Mouse (Mus musculus) midbrain, embryonic 15.5 days (tissue): ENCODE results near the gene Plekhg2. TPM values are rescaled to one million over a fixed set of nuclear protein-coding genes. Genes with fewer than 3 reads are reported as not detected.

ENCODE experiments used
- ATAC-seq: fragments of 200-750 bp; cut with Nextera tagmentation; replicated peaks from 2 replicates; pipeline ENCODE4 v1.8.0; 2017; ENCODE audit warnings: moderate TSS enrichment
- H3K27ac ChIP-seq: fragments of 300-500 bp; sonication (generic); 2 replicates; pipeline ENCODE4 v1.5.1; 2015; ENCODE audit warnings: mild to moderate bottlenecking, inconsistent platforms
- H3K27me3 ChIP-seq: fragments of 300-500 bp; sonication (generic); replicated peaks from 2 replicates; pipeline ENCODE4 v1.6.1; 2015; ENCODE audit warnings: inconsistent platforms
- H3K36me3 ChIP-seq: fragments of 300-500 bp; sonication (generic); replicated peaks from 2 replicates; pipeline ENCODE4 v1.6.1; 2015; ENCODE audit warnings: inconsistent platforms
- H3K4me1 ChIP-seq: fragments of 300-500 bp; sonication (generic); 2 replicates; pipeline ENCODE4 v1.6.1; 2015; ENCODE audit warnings: inconsistent platforms
- H3K4me2 ChIP-seq: fragments of 300-500 bp; sonication (generic); 2 replicates; pipeline ENCODE4 v1.6.1; 2015; ENCODE audit warnings: inconsistent platforms, mild to moderate bottlenecking, moderate library complexity
- H3K4me3 ChIP-seq: fragments of 300-500 bp; sonication (generic); 2 replicates; pipeline ENCODE4 v1.5.1; 2015; ENCODE audit warnings: mild to moderate bottlenecking, inconsistent platforms
- H3K9ac ChIP-seq: fragments of 300-500 bp; sonication (generic); 2 replicates; pipeline ENCODE4 v1.6.1; 2015; ENCODE audit warnings: mild to moderate bottlenecking, inconsistent platforms
- H3K9me3 ChIP-seq: fragments of 300-500 bp; sonication (generic); 2 replicates; pipeline ENCODE4 v1.6.1; 2016; ENCODE audit warnings: inconsistent platforms
- WGBS: fragments of 180-500 bp; shearing (Covaris S2); methylation state at CpG from one replicate; pipeline ENCODE4 v1.1.7; 2015; ENCODE audit warnings: mixed read lengths; 5-methylcytosine and 5-hydroxymethylcytosine counted together
- polyA plus RNA-seq: library from polyadenylated mRNA; unstranded; fragments of >200 nt; fragmentation: Nextera tagmentation; extraction: Ambion mirVana; gene quantifications from 2 replicates; pipeline ENCODE4 v1.2.1, GENCODE M21; 2015

Plekhg2 gene
- polyA plus RNA-seq, 1 experiment from 2014 or later: 28.8 TPM

DNA sequence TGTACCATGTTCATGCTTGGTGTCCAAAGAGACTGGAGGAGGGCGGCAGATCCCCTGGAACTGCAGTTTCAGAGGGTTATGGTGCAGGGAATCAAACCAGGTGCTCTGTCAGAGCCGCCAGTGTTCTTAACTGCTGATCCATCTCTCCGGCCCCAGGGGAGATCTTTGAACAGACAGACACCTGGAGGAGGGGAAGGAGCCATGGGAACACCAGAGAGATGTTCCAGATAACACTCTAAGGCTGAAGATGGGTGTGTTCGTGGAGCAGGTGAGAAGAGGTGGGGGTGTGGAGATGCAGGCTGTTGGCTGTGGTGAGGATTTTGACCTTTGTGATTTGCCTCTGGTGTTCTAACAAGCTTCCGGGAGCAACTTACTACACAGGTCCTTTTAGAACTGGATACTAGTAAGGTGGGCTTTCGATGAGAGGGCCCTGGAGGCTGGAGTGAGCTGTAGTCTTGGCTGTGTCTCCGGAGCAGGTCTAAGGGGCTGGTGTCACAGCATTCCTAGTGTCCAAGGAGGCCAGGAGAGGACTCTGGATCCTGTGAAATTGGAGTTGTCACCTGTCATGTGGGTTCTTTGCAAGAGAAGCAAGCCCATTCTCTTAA lies 1.6 kb upstream of the Plekhg2 start:
- H3K4me3 ChIP-seq: no peak overlapping the region
- H3K9ac ChIP-seq: no peak overlapping the region; the same call in 1 of the 2 replicates
- peak overlapping the region; percentile 4; the same call in 1 of the 2 replicates for H3K27ac ChIP-seq
- H3K27me3 ChIP-seq: no peaks in the 10 kb centered on the region
- WGBS: 86% methylated on average over 7 of the region's 7 CpGs
- H3K36me3 ChIP-seq: no peaks in the 10 kb centered on the region
- no peak for ATAC-seq
- H3K4me2 ChIP-seq: no peak overlapping the region
- H3K4me1 ChIP-seq: peaks cover 53% of the 10 kb centered on the region
- no peaks in the 10 kb centered on the region for H3K9me3 ChIP-seq

DNA sequence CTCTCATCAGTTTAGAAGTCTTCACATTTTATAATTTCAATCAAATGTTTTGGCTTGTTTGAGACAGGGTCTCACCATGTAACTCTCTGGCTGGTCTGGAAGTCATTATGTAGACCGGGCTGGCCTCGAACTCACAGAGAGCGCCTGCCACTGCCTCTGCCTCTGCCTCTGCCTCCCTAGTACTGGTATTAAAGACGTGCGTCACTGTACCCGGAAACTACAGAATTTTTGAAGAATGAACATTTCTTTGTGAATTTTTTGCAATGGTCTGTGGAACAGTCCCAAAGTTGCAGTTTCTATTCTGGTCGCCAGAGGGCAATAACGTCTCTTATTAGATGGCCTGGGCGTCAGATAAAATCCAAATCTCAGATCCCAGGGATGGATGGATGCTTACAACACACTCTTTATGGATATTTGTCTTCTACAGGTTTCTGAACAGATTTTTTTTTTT lies 757 bp upstream of the Plekhg2 start:
- ATAC-seq: peak; percentile 27
- 1% methylated on average over 9 of the region's 9 CpGs for WGBS
- Histone ChIP-seq H3K4me3 (peak overlapping the region; percentile 84), H3K4me1 (peaks cover 45% of the 10 kb centered on the region), H3K36me3 (no peaks in the 10 kb centered on the region), H3K4me2 (peak overlapping the region; percentile 95), H3K9ac (no peak overlapping the region), H3K27ac (peak overlapping the region; percentile 89), H3K27me3 (no peaks in the 10 kb centered on the region), H3K9me3 (no peaks in the 10 kb centered on the region)

DNA sequence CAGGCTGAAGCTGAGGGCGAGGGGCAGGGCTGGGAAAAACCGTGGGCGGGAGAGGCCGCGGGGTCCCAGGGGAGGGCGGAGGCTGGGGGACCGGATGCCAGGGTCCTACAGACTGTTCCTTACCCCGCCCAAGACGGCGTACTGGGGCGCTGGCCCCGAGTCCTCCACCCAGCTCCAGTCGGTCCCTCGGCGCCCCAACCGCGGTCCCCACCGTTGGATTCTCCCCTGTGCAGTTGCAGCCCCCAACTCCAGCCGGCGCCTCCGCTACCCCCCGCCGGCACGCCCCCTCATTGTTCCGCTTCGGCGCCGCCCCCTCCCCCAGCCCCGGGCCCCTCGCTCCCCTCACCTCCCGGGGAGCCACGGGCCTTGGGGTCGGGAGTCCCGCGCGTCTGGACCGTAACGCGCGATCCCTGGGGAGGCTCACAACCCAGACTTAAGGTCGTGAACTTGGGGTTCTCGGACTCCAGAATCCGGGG lies 847 bp downstream of the Plekhg2 start:
- peak overlapping the region; percentile 95 for H3K4me2 ChIP-seq
- no peaks in the 10 kb centered on the region for H3K36me3 ChIP-seq
- WGBS: under 1% methylated on average over 43 of the region's 43 CpGs
- peak overlapping the region; percentile 84 for H3K4me3 ChIP-seq
- peak overlapping the region; percentile 77 for H3K9ac ChIP-seq
- H3K27ac ChIP-seq: peak overlapping the region; percentile 89
- 0 out of 2 replicates have a peak, but pooled peaks have one; percentile 8 for ATAC-seq
- no peaks in the 10 kb centered on the region for H3K9me3 ChIP-seq
- peaks cover 41% of the 10 kb centered on the region for H3K4me1 ChIP-seq
- H3K27me3 ChIP-seq: no peaks in the 10 kb centered on the region

DNA sequence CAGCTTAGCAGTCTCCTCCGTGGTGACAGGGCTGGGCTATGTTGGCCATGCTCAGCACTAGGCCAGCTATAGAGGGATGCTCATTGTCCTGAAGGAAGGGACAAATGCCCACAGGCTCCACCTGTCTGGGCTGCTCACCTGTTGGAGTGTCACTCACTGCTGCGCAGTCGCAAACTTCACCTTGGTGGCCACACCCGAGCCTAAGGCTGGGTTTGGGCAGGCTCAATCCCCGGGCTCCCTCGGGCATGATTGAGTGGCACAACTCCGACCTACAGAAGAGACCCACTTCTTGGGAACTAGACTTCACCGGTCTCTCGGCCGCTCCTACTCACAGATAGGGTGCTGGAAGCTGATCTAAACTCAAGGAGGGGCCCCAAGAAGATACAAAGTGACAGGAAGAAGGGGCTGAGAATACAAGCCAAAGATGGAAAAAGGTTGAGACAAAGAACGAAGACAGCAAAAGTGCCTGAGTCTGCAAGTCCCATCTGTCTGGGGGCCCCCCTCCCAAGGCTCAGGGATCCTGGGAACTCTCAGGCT lies 1.4 kb downstream of the Plekhg2 start:
- no peaks in the 10 kb centered on the region for H3K9me3 ChIP-seq
- no peaks in the 10 kb centered on the region for H3K36me3 ChIP-seq
- peak overlapping the region; percentile 84 for H3K4me3 ChIP-seq
- peak overlapping the region; percentile 89 for H3K27ac ChIP-seq
- H3K27me3 ChIP-seq: no peaks in the 10 kb centered on the region
- ATAC-seq: no peak
- H3K4me1 ChIP-seq: peaks cover 36% of the 10 kb centered on the region
- 9% methylated on average over 11 of the region's 11 CpGs for WGBS
- H3K9ac ChIP-seq: peak overlapping the region; percentile 77
- peak overlapping the region; percentile 95 for H3K4me2 ChIP-seq

DNA sequence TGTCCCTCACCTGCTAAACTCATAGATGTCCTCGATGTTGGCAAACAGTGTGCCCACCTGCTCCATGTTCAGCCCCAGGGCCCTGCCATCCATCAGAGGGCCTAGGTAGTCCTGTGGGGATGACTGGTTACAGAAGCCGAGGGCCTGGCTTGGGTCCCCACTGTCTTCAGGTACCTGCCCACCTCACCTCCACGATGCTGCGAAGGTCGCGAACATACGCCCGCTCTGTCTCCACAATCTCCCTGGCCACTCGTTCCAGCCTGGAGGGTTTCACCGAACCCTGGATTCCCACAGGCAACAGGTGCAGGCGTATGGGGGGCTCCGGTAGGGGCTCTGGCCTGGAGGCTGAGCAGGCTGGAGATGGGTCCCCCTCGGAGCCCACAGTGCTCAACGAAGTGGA lies 2.3 kb downstream of the Plekhg2 start:
- no peaks in the 10 kb centered on the region for H3K9me3 ChIP-seq
- H3K4me2 ChIP-seq: peak overlapping the region; percentile 95
- no peak overlapping the region for H3K4me3 ChIP-seq
- no peak for ATAC-seq
- no peak overlapping the region for H3K9ac ChIP-seq
- no peak overlapping the region for H3K27ac ChIP-seq
- peaks cover 27% of the 10 kb centered on the region for H3K4me1 ChIP-seq
- H3K27me3 ChIP-seq: no peaks in the 10 kb centered on the region
- 92% methylated on average over 14 of the region's 14 CpGs for WGBS
- 0 out of 2 replicates have a peak, but pooled peaks cover 2% of the 10 kb centered on the region for H3K36me3 ChIP-seq

DNA sequence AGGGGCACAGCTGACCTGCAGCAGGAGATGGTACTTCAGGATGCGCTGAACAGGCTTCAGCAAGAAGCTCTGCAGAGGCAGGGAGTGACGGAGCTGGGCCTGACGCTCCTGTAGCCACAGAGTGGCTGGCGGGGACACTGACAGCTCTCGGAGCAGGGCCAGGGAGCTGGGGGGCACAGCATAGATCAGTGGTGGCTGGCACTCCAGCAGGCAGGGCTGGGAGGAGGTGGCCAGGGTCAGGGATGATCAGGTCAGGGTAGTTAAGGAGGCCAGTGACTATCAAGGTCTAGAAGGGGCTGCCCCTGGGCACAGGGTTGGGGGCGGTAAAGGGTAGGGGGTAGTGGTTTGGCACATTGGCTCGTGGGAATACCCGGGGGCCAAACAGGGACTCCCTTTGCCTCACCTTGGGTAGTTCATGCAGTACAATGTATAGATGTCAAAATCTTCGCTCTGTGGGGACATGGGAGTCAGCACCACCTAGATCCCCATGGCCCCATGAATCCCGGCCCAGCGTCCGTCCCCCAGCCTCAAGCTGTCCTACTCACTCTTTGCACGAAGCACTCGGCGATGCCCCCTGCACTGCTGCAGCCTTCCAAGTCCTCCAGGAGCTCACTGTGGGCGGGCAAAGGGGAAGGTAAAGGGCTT lies 4.0 kb downstream of the Plekhg2 start:
- Histone ChIP-seq H3K27me3 (no peaks in the 10 kb centered on the region), H3K36me3 (0 out of 2 replicates have a peak, but pooled peaks cover 10% of the 10 kb centered on the region), H3K27ac (no peak overlapping the region), H3K4me3 (no peak overlapping the region), H3K9ac (no peak overlapping the region), H3K4me2 (no peak overlapping the region), H3K4me1 (peaks cover 20% of the 10 kb centered on the region), H3K9me3 (no peaks in the 10 kb centered on the region)
- no peak for ATAC-seq
- WGBS: 92% methylated on average over 16 of the region's 16 CpGs

DNA sequence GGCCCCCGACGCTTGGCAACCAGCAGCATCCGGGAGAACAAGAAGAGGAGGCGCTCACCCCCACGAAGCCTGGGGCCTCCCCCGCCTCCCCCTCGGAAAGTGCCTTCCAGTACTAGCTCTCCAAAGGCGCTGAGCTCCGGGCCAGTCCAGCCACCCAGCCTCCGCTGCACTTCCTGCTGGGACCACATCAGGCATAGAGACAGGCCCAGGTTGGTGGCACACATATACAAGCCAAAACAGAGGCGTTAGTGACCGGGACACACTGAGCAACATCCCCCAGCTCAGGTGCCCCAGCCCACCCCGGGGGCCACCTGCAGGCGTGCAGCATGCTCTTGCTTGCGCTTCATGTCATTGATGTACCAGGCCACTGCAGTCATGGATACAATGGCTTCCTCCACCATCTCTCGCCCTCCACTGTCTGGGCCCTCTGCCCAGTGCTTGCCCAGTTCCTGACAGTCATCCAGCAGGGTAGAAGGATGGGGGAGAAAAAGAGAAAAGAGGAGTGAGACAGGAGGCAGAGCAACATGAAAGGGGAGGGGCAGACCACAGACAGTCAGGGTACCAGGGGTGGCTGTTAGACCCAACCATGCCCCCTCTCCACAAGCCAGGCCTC lies 4.6 kb downstream of the Plekhg2 start:
- no peak for ATAC-seq
- peaks cover 20% of the 10 kb centered on the region for H3K4me1 ChIP-seq
- H3K9ac ChIP-seq: no peak overlapping the region
- no peak overlapping the region for H3K4me2 ChIP-seq
- WGBS: 90% methylated on average over 16 of the region's 16 CpGs
- H3K4me3 ChIP-seq: no peak overlapping the region
- no peaks in the 10 kb centered on the region for H3K9me3 ChIP-seq
- no peak overlapping the region for H3K27ac ChIP-seq
- 0 out of 2 replicates have a peak, but pooled peaks cover 10% of the 10 kb centered on the region for H3K36me3 ChIP-seq
- H3K27me3 ChIP-seq: no peaks in the 10 kb centered on the region

DNA sequence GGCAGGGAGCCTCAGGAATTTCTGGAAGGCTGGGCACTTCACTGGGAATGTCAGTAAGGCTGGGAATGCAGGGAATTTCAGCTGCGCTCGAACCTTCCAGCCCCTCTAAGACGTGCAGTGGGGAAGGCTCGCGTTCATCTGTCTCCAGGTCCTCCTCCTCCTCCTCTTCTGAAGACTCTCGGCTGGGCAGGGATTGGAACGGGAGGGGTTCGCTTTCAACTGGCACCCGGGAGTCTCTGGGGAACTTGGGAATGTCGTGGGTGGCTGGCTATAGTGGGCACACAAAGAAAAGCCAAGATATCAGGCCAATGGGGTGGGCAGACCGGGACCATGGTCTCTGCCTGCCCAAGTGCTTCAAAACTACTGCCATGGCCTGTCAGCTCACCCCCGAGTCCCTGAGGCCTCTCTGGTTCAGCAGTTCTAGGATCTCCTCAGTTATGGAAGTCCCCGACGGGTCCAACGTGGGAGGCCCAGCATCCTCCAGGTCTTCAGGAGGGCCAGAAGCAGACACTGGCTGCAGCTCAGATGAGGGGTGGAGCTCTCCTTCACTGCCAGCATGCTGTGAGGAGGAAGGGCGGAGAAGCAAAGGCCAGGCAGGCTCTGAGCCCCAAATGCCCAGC lies 9.8 kb downstream of the Plekhg2 start:
- ATAC-seq: no peak
- Histone ChIP-seq H3K4me3 (no peak overlapping the region), H3K4me2 (no peak overlapping the region), H3K4me1 (peaks cover 14% of the 10 kb centered on the region; the same call in 1 of the 2 replicates), H3K9ac (no peak overlapping the region), H3K27ac (no peak overlapping the region), H3K27me3 (no peaks in the 10 kb centered on the region), H3K9me3 (no peaks in the 10 kb centered on the region), H3K36me3 (peaks cover 23% of the 10 kb centered on the region; the same call in 1 of the 2 replicates)
- 81% methylated on average over 16 of the region's 16 CpGs for WGBS

DNA sequence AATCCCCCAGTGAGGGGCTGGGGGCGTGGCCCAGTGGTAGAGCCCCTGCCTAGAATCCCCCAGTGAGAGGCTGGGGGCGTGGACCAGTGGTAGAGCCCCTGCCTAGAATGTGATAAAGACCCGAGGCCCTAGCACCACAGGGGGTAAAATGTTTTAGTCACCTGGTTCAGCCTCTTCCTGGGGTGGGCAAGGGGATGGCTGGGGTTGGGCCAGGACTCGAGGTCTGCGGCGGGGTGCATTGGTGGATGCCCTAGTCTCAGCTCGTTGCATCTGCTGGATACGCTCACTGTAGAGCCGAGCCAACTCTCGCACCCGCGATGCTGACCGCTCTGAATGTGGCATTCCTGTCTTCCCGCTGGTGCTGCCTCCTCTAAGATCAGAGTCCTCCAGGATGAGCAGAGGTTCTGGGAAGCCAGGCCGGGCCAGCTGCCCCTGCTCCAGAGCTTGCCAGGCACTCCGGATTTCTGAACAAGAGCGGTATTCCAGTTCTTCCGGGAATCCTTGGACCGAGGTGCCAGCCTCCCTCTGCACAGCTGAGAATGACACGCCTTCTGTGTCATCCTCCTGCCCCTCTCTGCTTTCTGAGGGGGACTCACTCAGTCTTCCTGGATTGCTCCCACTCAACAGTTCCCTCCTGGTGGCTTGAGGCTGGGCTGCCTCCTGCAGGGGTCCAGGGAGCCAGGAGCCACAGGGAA lies 10.6 kb downstream of the Plekhg2 start:
- peaks cover 14% of the 10 kb centered on the region; the same call in 1 of the 2 replicates for H3K4me1 ChIP-seq
- H3K4me2 ChIP-seq: no peak overlapping the region
- H3K27me3 ChIP-seq: no peaks in the 10 kb centered on the region
- no peak overlapping the region for H3K9ac ChIP-seq
- WGBS: 95% methylated on average over 20 of the region's 20 CpGs
- peaks cover 23% of the 10 kb centered on the region; the same call in 1 of the 2 replicates for H3K36me3 ChIP-seq
- no peak overlapping the region for H3K4me3 ChIP-seq
- ATAC-seq: no peak
- no peaks in the 10 kb centered on the region for H3K9me3 ChIP-seq
- H3K27ac ChIP-seq: no peak overlapping the region

DNA sequence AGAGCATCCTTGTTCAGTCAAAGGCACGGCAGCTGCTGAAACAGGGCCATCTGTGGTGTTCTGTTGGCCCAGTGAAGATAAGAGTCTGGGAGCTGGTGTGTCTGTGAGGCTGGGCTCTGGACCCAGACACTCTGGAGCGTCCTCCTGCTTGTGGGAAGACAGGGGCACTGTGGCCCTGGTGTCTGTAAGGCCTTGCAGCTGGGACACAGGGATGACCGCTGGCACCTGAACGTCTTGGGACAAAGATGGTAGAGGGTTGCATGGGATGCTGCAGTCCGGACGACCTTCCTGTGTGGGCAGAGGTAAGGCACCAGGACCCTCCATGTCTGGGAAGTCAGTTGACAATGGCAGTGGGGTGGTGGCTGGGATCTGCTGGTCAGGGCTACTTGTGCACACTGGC lies 12.1 kb downstream of the Plekhg2 start:
- H3K27ac ChIP-seq: no peak overlapping the region
- peaks cover 23% of the 10 kb centered on the region; the same call in 1 of the 2 replicates for H3K36me3 ChIP-seq
- no peak overlapping the region for H3K4me3 ChIP-seq
- WGBS: 93% methylated on average over 6 of the region's 6 CpGs
- ATAC-seq: no peak
- no peak overlapping the region for H3K4me2 ChIP-seq
- H3K4me1 ChIP-seq: peaks cover 14% of the 10 kb centered on the region; the same call in 1 of the 2 replicates
- H3K9ac ChIP-seq: no peak overlapping the region
- H3K27me3 ChIP-seq: no peaks in the 10 kb centered on the region
- H3K9me3 ChIP-seq: no peaks in the 10 kb centered on the region

DNA sequence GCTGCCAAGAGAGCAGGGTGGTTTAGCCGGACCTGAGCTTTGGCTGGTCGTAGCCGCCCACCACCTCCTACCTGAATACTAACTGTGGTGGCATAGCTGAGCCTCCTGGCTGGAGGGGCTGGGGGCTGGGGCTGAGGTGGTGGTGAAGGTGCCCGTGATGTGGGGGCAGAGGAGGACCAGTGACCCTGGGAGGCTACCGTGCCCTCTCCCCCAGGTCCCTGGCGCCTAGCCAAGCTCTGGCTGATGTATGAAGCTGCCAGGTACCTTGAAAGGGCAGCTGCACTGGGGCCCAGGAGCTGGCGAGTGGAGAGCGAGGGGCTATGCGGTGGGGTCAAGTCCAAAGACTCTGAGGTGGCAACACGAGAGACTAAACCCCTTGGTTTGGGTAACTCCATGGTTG lies 12.5 kb downstream of the Plekhg2 start:
- H3K27ac ChIP-seq: no peak overlapping the region
- no peak overlapping the region for H3K9ac ChIP-seq
- WGBS: 95% methylated on average over 10 of the region's 10 CpGs
- no peak overlapping the region for H3K4me3 ChIP-seq
- no peak overlapping the region for H3K4me2 ChIP-seq
- H3K36me3 ChIP-seq: peaks cover 22% of the 10 kb centered on the region; the same call in 1 of the 2 replicates
- ATAC-seq: no peak
- H3K27me3 ChIP-seq: no peaks in the 10 kb centered on the region
- no peaks in the 10 kb centered on the region for H3K9me3 ChIP-seq
- H3K4me1 ChIP-seq: peaks cover 14% of the 10 kb centered on the region; the same call in 1 of the 2 replicates
